Mouse (Mus musculus) bone marrow, adult 2 months (tissue): Measurements from ENCODE around the gene Ptprs. TPM values are rescaled to one million over a fixed set of nuclear protein-coding genes. Genes with fewer than 3 reads are reported as not detected.

Experiments
- H3K27ac ChIP-seq: fragments of 200-500 bp; 2 replicates; pipeline ENCODE4 v1.5.1; 2012; ENCODE audit warnings: low read depth, mild to moderate bottlenecking, control low read depth, inconsistent platforms, low read length; ENCODE audit not compliant: control insufficient read depth, poor library complexity, insufficient read depth
- H3K4me1 ChIP-seq: fragments of 200-500 bp; 2 replicates; pipeline ENCODE4 v1.6.1; 2011; ENCODE audit warnings: low read length; ENCODE audit not compliant: control insufficient read depth, insufficient read depth
- H3K4me3 ChIP-seq: fragments of 200-500 bp; replicated peaks from 2 replicates; pipeline ENCODE3; 2011; ENCODE audit warnings: mild to moderate bottlenecking, low read depth, low read length, control low read depth; ENCODE audit not compliant: control insufficient read depth
- CTCF ChIP-seq: fragments of 200-500 bp; IDR thresholded peaks from 2 replicates; pipeline ENCODE4 v1.5.1; 2011; ENCODE audit warnings: low read length, control low read depth; ENCODE audit not compliant: control insufficient read depth, insufficient read depth
- POLR2A ChIP-seq: fragments of 200-500 bp; IDR thresholded peaks from 2 replicates; pipeline ENCODE4 v1.6.1; 2011; ENCODE audit warnings: low read depth, mild to moderate bottlenecking, control low read depth, low read length, borderline replicate concordance; ENCODE audit not compliant: control insufficient read depth
- WGBS: fragments of 180-500 bp; shearing (Covaris S2); methylation state at CpG from one replicate; pipeline ENCODE4 v1.1.7; 2018; 5-methylcytosine and 5-hydroxymethylcytosine counted together
- polyA plus RNA-seq: library from polyadenylated mRNA; stranded (reverse); fragments of >200 nt; gene quantifications from 2 replicates; pipeline ENCODE4 v1.2.4, GENCODE M21; 2011; ENCODE audit warnings: low replicate concordance; ENCODE audit not compliant: missing spikeins, insufficient read depth, insufficient read length

The Ptprs gene
- polyA plus RNA-seq, 1 experiment = 54.0 TPM

- TF ChIP-seq POLR2A (no peak), CTCF (no peak)
- no peak overlapping the region for H3K4me3 ChIP-seq
- no peaks in the 10 kb centered on the region for H3K4me1 ChIP-seq
- WGBS = 77% methylated on average over 7 of the region's 7 CpGs
- H3K27ac ChIP-seq = no peak overlapping the region
Observed at GRCm38 (mm10) chr17:56467456-56467884, 8.8 kb downstream of the Ptprs start.

GRCm38 (mm10) chr17:56466747-56467146 lies 9.5 kb downstream of the Ptprs start:
- H3K27ac ChIP-seq = no peak overlapping the region
- H3K4me1 ChIP-seq = no peaks in the 10 kb centered on the region
- H3K4me3 ChIP-seq = no peak overlapping the region
- TF ChIP-seq POLR2A (no peak), CTCF (no peak)
- 72% methylated on average over 6 of the region's 6 CpGs for WGBS

- H3K4me3 ChIP-seq = no peak overlapping the region
- H3K27ac ChIP-seq = no peak overlapping the region
- WGBS = 59% methylated on average over 7 of the region's 7 CpGs
- no peaks in the 10 kb centered on the region for H3K4me1 ChIP-seq
- TF ChIP-seq POLR2A (no peak), CTCF (no peak)
Observed at GRCm38 (mm10) chr17:56464817-56465216, 11.5 kb downstream of the Ptprs start.

GRCm38 (mm10) chr17:56464345-56464744 lies 11.9 kb downstream of the Ptprs start:
- Histone ChIP-seq H3K27ac (no peak overlapping the region), H3K4me3 (no peak overlapping the region), H3K4me1 (no peaks in the 10 kb centered on the region)
- 76% methylated on average over 2 of the region's 2 CpGs for whole genome bisulfite sequencing
- TF ChIP-seq CTCF (no peak), POLR2A (no peak)

- Histone ChIP-seq H3K4me1 (no peaks in the 10 kb centered on the region), H3K27ac (no peak overlapping the region)
- 77% methylated on average over 1 of the region's 1 CpGs for WGBS
Observed at GRCm38 (mm10) chr17:56463500-56463899, 12.8 kb downstream of the Ptprs start.

GRCm38 (mm10) chr17:56462835-56463455 lies 13.3 kb downstream of the Ptprs start:
- TF ChIP-seq POLR2A (no peak), CTCF (no peak)
- H3K4me3 ChIP-seq = no peak overlapping the region
- H3K4me1 ChIP-seq = no peaks in the 10 kb centered on the region
- 27% methylated on average over 17 of the region's 17 CpGs for WGBS
- no peak overlapping the region for H3K27ac ChIP-seq

More at GRCm38 (mm10) chr17:56463500-56463899, 12.8 kb downstream of the Ptprs start:
- no peak overlapping the region for H3K4me3 ChIP-seq
- TF ChIP-seq CTCF (no peak), POLR2A (no peak)

GRCm38 (mm10) chr17:56461771-56462743 lies 14.2 kb downstream of the Ptprs start:
- H3K27ac ChIP-seq = peak overlapping the region; percentile 76
- H3K4me3 ChIP-seq = peak overlapping the region; percentile 88
- TF ChIP-seq CTCF (no peak), POLR2A (no peak)
- H3K4me1 ChIP-seq = no peaks in the 10 kb centered on the region
- WGBS = under 1% methylated on average over 77 of the region's 77 CpGs

GRCm38 (mm10) chr17:56460876-56461275 lies 15.4 kb downstream of the Ptprs start:
- Histone ChIP-seq H3K4me3 (no peak overlapping the region), H3K4me1 (no peaks in the 10 kb centered on the region), H3K27ac (no peak overlapping the region)
- 53% methylated on average over 6 of the region's 6 CpGs for WGBS
- TF ChIP-seq POLR2A = no peak
- no peak for TF ChIP-seq CTCF
